Comparison of ENCODE assay signal across 10 mouse cellular contexts in the genomic region with DNA sequence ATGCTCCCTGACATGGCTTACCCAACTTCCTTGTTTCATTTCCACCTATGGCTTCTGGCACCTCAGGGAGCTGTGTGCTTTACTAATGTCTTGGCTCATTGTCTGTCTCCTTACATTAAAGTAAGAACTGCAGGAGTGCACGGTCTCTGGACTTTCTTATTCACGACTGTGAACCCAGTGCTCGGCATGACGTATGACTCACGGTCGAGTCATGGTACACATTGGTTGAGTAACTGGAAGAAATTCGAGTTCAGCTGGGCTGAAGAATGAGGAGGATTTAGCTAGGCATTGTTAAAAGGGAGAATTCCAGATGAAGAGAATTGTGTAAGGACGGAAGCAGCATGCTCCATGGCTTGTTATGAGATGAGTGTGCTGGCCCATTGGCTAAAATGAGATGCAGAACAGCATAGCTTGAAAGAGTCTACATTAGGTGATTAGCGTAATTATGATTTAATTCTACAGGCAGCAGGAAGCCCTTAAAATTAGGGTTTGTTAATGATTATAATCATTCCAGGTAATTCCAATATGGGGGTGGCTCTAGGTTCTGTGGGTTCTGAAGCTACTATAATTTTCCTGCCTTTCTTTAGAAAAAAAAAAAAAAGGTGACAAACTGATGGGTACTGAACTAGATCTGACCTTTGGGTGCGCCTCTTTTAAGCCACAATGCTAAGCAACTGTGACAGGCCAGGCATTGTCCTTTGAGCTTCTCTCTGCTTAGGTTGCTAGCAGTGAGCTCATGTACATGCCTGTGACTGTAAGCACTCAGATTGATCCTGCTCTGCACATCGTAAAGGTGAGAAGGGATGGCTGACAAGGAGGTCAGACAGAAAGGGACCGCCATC.
DNase-seq lines count a peak whose midpoint lies in the region; ATAC-seq and TF ChIP-seq lines count a peak whose summit lies in the region.
"Had no signal": no experiment of that assay in that cellular context is flagged by ENCODE, and none has a peak within 500 bp of the region (broad histone marks: within the 10 kb centered on the region; RNA-seq: fewer than 3 reads in every experiment).

No protein-coding gene starts in this region.

- 83% methylated on average over 12 of the region's 12 CpGs for WGBS in hindbrain, embryonic 10.5 days
- WGBS in hindbrain, embryonic 12.5 days: 67% methylated on average over 12 of the region's 12 CpGs
- WGBS in forebrain, embryonic 12.5 days: 63% methylated on average over 12 of the region's 12 CpGs
- WGBS in limb, embryonic 10.5 days: 88% methylated on average over 12 of the region's 12 CpGs

- H3K4me1 ChIP-seq in hindbrain, embryonic 10.5 days (replicated peaks): peaks cover 17% of the 10 kb centered on the region
- H3K4me1 ChIP-seq in hindbrain, embryonic 12.5 days: peaks cover 13% of the 10 kb centered on the region
- peaks cover 20% of the 10 kb centered on the region for H3K4me1 ChIP-seq in forebrain, embryonic 12.5 days
- peaks cover 4% of the 10 kb centered on the region for H3K4me1 ChIP-seq in limb, embryonic 10.5 days

- no peaks in the 10 kb centered on the region for H3K27me3 ChIP-seq in hindbrain, embryonic 10.5 days (ENCODE audit: insufficient read depth, poor library complexity, severe bottlenecking)
- no peaks in the 10 kb centered on the region for H3K27me3 ChIP-seq in hindbrain, embryonic 12.5 days
- no peaks in the 10 kb centered on the region for H3K27me3 ChIP-seq in forebrain, embryonic 12.5 days
- H3K27me3 ChIP-seq in myocyte (ENCODE audit: control insufficient read depth, insufficient read depth, insufficient read length): no peaks in the 10 kb centered on the region
- H3K27me3 ChIP-seq in limb, embryonic 10.5 days (ENCODE audit: low read depth, poor library complexity, severe bottlenecking): no peaks in the 10 kb centered on the region

- ATAC-seq in hindbrain, embryonic 12.5 days (ENCODE audit: low FRiP score): no peak
- ATAC-seq in forebrain, embryonic 12.5 days (ENCODE audit: low FRiP score): 0 out of 2 replicates have a peak, but pooled peaks have one; percentile 16

- no peak for TF ChIP-seq POLR2A in myocyte (IDR thresholded peaks at IDR 0.05; ENCODE audit: insufficient read length, low read depth)

- H3K9ac ChIP-seq in hindbrain, embryonic 12.5 days: no peak overlapping the region
- no peak overlapping the region for H3K9ac ChIP-seq in forebrain, embryonic 12.5 days

- H3K27ac ChIP-seq in hindbrain, embryonic 10.5 days: peak overlapping the region; percentile 40; the same call in 1 of the 2 replicates
- no peak overlapping the region for H3K27ac ChIP-seq in hindbrain, embryonic 12.5 days
- 0 out of 2 replicates have a peak overlapping the region, but pooled peaks have one; percentile 19 for H3K27ac ChIP-seq in forebrain, embryonic 12.5 days
- no peak overlapping the region for H3K27ac ChIP-seq in limb, embryonic 10.5 days

- H3K36me3 ChIP-seq in hindbrain, embryonic 10.5 days: no peaks in the 10 kb centered on the region
- no peaks in the 10 kb centered on the region for H3K36me3 ChIP-seq in hindbrain, embryonic 12.5 days
- H3K36me3 ChIP-seq in forebrain, embryonic 12.5 days (replicated peaks): no peaks in the 10 kb centered on the region
- no peaks in the 10 kb centered on the region for H3K36me3 ChIP-seq in myocyte (ENCODE audit: control insufficient read depth, insufficient read depth)
- H3K36me3 ChIP-seq in limb, embryonic 10.5 days: no peaks in the 10 kb centered on the region

- H3K4me3 ChIP-seq in hindbrain, embryonic 10.5 days: no peak overlapping the region
- no peak overlapping the region for H3K4me3 ChIP-seq in hindbrain, embryonic 12.5 days
- no peak overlapping the region for H3K4me3 ChIP-seq in forebrain, embryonic 12.5 days (replicated peaks)
- no peak overlapping the region for H3K4me3 ChIP-seq in myocyte
- H3K4me3 ChIP-seq in limb, embryonic 10.5 days: no peak overlapping the region

- H3K4me2 ChIP-seq in hindbrain, embryonic 12.5 days (replicated peaks): no peak overlapping the region
- H3K4me2 ChIP-seq in forebrain, embryonic 12.5 days: no peak overlapping the region
- H3K4me2 ChIP-seq in myocyte (ENCODE audit: low read depth): peak overlapping the region; percentile 15

- no peaks in the 10 kb centered on the region for H3K9me3 ChIP-seq in hindbrain, embryonic 10.5 days
- H3K9me3 ChIP-seq in hindbrain, embryonic 12.5 days (replicated peaks): no peaks in the 10 kb centered on the region
- no peaks in the 10 kb centered on the region for H3K9me3 ChIP-seq in forebrain, embryonic 12.5 days
- H3K9me3 ChIP-seq in limb, embryonic 10.5 days (replicated peaks): no peaks in the 10 kb centered on the region

- DNase-seq in hindbrain, embryonic 10.5 days (ENCODE audit: low spot score): no peak
- DNase-seq in Muller cell, postnatal 12 days (ENCODE audit: inconsistent ontology term): peak; percentile 97
- no peak for DNase-seq in cerebellum, adult 9-10 months
- DNase-seq in testis, postnatal 14 days (ENCODE audit: low spot score): no peak
- no peak for DNase-seq in limb, embryonic 10.5 days (ENCODE audit: low spot score)
- DNase-seq: layer of hippocampus, adult 9-11 months; lung, postnatal 4 days had no signal

- no peak overlapping the region for H3ac ChIP-seq in myocyte (ENCODE audit: control insufficient read depth, insufficient read length)

- H3K79me2 ChIP-seq in myocyte (ENCODE audit: control insufficient read depth, insufficient read depth): no peaks in the 10 kb centered on the region

TF ChIP-seq in myocyte, 11 proteins besides CTCF, POLR2A, EP300 and RAD21:
- TF ChIP-seq TCF12 (IDR thresholded peaks at IDR 0.05; ENCODE audit: insufficient read depth, poor library complexity, severe bottlenecking) (no peak), TCF3 (IDR thresholded peaks at IDR 0.05; ENCODE audit: insufficient read length, low read depth) (no peak), SRF (IDR thresholded peaks at IDR 0.05; ENCODE audit: control insufficient read depth, insufficient read length, low read depth) (no peak), MAX (IDR thresholded peaks at IDR 0.05; ENCODE audit: low read depth) (no peak)

Comparison
In these comparisons a context has a peak if more than half of its experiments do, and no peak if none do; other contexts are left out.
1. H3K27ac ChIP-seq: peak in hindbrain, embryonic 10.5 days (single experiment) and forebrain, embryonic 12.5 days (single experiment); none in hindbrain, embryonic 12.5 days (single experiment) and limb, embryonic 10.5 days (single experiment).